Mouse (Mus musculus) liver, embryonic 13.5 days (tissue): ENCODE results near the gene Hpca. TPM values are rescaled to one million over a fixed set of nuclear protein-coding genes. Genes with fewer than 3 reads are reported as not detected.

ENCODE experiments used
- ATAC-seq: fragments of 200-750 bp; cut with Nextera tagmentation; 2 replicates; pipeline ENCODE4 v1.8.0; 2017; ENCODE audit warnings: low read depth, mild to moderate bottlenecking, moderate number of reproducible peaks, moderate library complexity
- DNase-seq: peaks from one replicate; pipeline ENCODE4 v3.0.0; 2022
- H3K27ac ChIP-seq: fragments of 300-500 bp; sonication (generic); 2 replicates; pipeline ENCODE4 v1.5.1; 2015; ENCODE audit warnings: moderate library complexity, mild to moderate bottlenecking, inconsistent platforms
- H3K27me3 ChIP-seq: fragments of 300-500 bp; sonication (generic); 2 replicates; pipeline ENCODE4 v1.6.1; 2015; ENCODE audit warnings: mild to moderate bottlenecking, inconsistent platforms
- H3K36me3 ChIP-seq: fragments of 300-500 bp; sonication (generic); 2 replicates; pipeline ENCODE4 v1.6.1; 2015; ENCODE audit warnings: mild to moderate bottlenecking, inconsistent platforms
- H3K4me1 ChIP-seq: fragments of 300-500 bp; sonication (generic); replicated peaks from 2 replicates; pipeline ENCODE4 v1.6.1; 2015; ENCODE audit warnings: inconsistent platforms
- H3K4me2 ChIP-seq: fragments of 300-500 bp; sonication (generic); 2 replicates; pipeline ENCODE4 v1.6.1; 2015; ENCODE audit warnings: inconsistent platforms, mild to moderate bottlenecking, moderate library complexity
- H3K4me3 ChIP-seq: fragments of 300-500 bp; sonication (generic); replicated peaks from 2 replicates; pipeline ENCODE4 v1.5.1; 2015; ENCODE audit warnings: mild to moderate bottlenecking, inconsistent platforms
- H3K9ac ChIP-seq: fragments of 300-500 bp; sonication (generic); 2 replicates; pipeline ENCODE4 v1.6.1; 2015; ENCODE audit warnings: mild to moderate bottlenecking, inconsistent platforms
- H3K9me3 ChIP-seq: fragments of 300-500 bp; sonication (generic); replicated peaks from 2 replicates; pipeline ENCODE4 v1.6.1; 2016; ENCODE audit warnings: inconsistent platforms
- WGBS: fragments of 180-500 bp; shearing (Covaris S2); methylation state at CpG from one replicate; pipeline ENCODE4 v1.1.7; 2015; ENCODE audit not compliant: insufficient replicate concordance; 5-methylcytosine and 5-hydroxymethylcytosine counted together
- polyA plus RNA-seq: library from polyadenylated mRNA; unstranded; fragments of >200 nt; fragmentation: Nextera tagmentation; extraction: Ambion mirVana; gene quantifications from 2 replicates; pipeline ENCODE4 v1.2.1, GENCODE M21; 2015

The Hpca gene
- polyA plus RNA-seq, 1 experiment from 2014 or later: 0.92 TPM

- DNase-seq: no peak
- H3K4me3 ChIP-seq: no peak overlapping the region
- peak overlapping the region; percentile 48; the same call in 1 of the 2 replicates for H3K4me2 ChIP-seq
- H3K27ac ChIP-seq: no peak overlapping the region
- H3K9me3 ChIP-seq: no peaks in the 10 kb centered on the region
- peaks cover 55% of the 10 kb centered on the region for H3K27me3 ChIP-seq
- peaks cover 31% of the 10 kb centered on the region for H3K4me1 ChIP-seq
- WGBS: 17% methylated on average over 9 of the region's 9 CpGs
- ATAC-seq: no peak
- no peak overlapping the region for H3K9ac ChIP-seq
- no peaks in the 10 kb centered on the region for H3K36me3 ChIP-seq
These were observed 15.8 kb downstream of the Hpca start for GRCm38 (mm10) chr4:129106073-129106472.

- Histone ChIP-seq H3K4me3 (peak within 1 kb of the TSS; percentile 30), H3K27ac (no peak within 1 kb of the TSS), H3K9me3 (no peaks in the 10 kb centered on the region), H3K4me2 (peak within 1 kb of the TSS; percentile 48), H3K4me1 (peaks cover 25% of the 10 kb centered on the region), H3K27me3 (peaks cover 55% of the 10 kb centered on the region), H3K36me3 (no peaks in the 10 kb centered on the region), H3K9ac (0 out of 2 replicates have a peak within 1 kb of the TSS, but pooled peaks have one; percentile 2)
- no peak for DNase-seq
- WGBS: 2% methylated on average over 40 of the region's 40 CpGs
- ATAC-seq: no peak
These were observed 16.5 kb downstream of the Hpca start, which contains the start of gene Tmem54 for GRCm38 (mm10) chr4:129105356-129105755. Gene Tmem54 (plus strand): TSS chr4:129105548.

DNA sequence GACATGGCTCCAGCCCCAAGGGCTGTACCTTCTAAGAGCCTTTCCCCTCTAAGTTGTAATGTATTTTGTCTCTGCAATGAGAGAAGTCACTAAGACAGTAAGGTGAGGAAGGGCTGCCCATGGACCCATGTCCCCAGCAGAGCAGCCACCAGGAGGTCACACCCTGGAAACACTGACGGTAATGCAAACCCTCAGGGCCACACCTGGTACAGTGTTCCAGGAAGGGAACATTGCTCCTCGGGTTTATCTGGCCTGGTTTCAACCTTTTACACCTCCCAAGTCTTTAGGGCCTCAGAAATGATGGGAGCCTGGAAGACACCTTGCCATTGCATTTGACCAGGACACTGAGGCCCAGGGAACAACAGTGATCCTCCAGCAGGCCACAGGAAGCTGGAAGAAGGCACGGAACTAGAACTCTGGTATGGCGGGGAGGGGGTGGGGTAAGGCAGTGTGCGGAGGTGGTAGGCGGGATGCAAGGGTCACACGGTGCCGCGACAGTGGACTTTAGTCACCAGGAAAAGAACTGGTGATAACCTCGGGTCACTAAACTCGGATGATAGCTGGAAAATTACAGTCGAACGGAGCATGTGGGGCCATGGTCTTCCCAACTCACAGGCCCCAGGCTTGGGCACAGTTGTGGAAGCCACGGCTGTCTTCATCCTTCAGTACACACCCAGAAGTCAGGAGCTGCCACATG is 19.6 kb downstream of the Hpca start:
- DNase-seq: no peak

DNA sequence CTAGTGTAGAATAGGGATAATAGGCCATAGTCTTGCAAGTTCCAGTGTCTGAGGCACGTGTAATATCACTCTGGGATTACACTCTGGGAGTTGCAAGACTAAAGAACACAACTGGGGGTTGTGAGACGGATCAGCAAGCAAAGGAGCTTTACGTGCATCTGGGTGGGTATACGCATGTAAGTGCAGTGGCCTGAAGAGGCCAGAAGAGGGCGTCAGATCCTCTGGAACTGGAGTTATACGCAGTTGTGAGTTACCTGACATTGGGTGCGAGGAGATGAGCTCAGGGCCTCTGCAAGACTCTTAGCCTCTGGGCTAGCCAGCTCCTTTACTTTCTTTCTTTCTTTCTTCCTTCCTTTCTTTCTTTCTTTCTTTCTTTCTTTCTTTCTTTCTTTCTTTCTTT is 24.8 kb downstream of the Hpca start:
- Histone ChIP-seq H3K27me3 (peaks cover 21% of the 10 kb centered on the region), H3K9me3 (no peaks in the 10 kb centered on the region), H3K36me3 (no peaks in the 10 kb centered on the region), H3K4me2 (no peak overlapping the region), H3K4me1 (0 out of 2 replicates have a peak, but pooled peaks cover under 1% of the 10 kb centered on the region), H3K9ac (no peak overlapping the region), H3K27ac (no peak overlapping the region), H3K4me3 (no peak overlapping the region)
- 57% methylated on average over 7 of the region's 7 CpGs for WGBS
- ATAC-seq: no peak
- DNase-seq: no peak

More for the DNA sequence above, 19.6 kb downstream of the Hpca start:
- WGBS: 61% methylated on average over 14 of the region's 14 CpGs
- H3K27ac ChIP-seq: no peak overlapping the region
- ATAC-seq: peak; percentile 42
- H3K27me3 ChIP-seq: peaks cover 42% of the 10 kb centered on the region
- H3K9ac ChIP-seq: no peak overlapping the region
- no peaks in the 10 kb centered on the region for H3K36me3 ChIP-seq
- no peak overlapping the region for H3K4me3 ChIP-seq
- peaks cover 22% of the 10 kb centered on the region for H3K4me1 ChIP-seq
- H3K4me2 ChIP-seq: no peak overlapping the region
- H3K9me3 ChIP-seq: no peaks in the 10 kb centered on the region

DNA sequence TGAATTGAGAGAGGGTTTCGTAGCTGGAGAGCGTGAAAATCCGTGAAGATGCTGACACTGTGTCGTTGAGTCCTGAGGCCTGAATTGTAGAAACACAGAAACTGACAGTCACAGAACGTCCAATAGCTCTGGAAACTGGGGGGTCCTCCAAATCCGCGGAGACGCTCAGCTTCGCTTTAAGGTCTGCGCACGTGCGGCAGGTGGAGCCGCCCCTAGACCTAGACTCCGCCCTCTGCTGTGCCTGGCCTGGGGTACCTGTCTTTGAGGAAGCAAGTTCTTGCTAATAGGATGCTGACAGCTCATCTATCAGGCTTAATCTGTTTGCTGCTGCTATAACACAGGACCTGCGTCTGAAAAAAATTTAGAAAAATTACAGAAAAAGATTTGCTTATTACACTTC is 26.6 kb downstream of the Hpca start:
- WGBS: 29% methylated on average over 15 of the region's 15 CpGs
- no peaks in the 10 kb centered on the region for H3K36me3 ChIP-seq
- no peak overlapping the region for H3K27ac ChIP-seq
- ATAC-seq (no peak), DNase-seq (no peak)
- no peak overlapping the region for H3K4me3 ChIP-seq
- H3K9me3 ChIP-seq: no peaks in the 10 kb centered on the region
- peaks cover 21% of the 10 kb centered on the region for H3K27me3 ChIP-seq
- H3K4me2 ChIP-seq: no peak overlapping the region
- no peaks in the 10 kb centered on the region for H3K4me1 ChIP-seq
- no peak overlapping the region for H3K9ac ChIP-seq

- ATAC-seq: no peak
- DNase-seq: no peak
- Histone ChIP-seq H3K9me3 (no peaks in the 10 kb centered on the region), H3K9ac (no peak overlapping the region), H3K4me3 (no peak overlapping the region), H3K27me3 (0 out of 2 replicates have a peak, but pooled peaks cover 2% of the 10 kb centered on the region), H3K36me3 (peaks cover 25% of the 10 kb centered on the region), H3K4me1 (no peaks in the 10 kb centered on the region), H3K4me2 (no peak overlapping the region), H3K27ac (no peak overlapping the region)
- 51% methylated on average over 5 of the region's 5 CpGs for WGBS
These were observed 34.0 kb downstream of the Hpca start for GRCm38 (mm10) chr4:129087850-129088249.

DNA sequence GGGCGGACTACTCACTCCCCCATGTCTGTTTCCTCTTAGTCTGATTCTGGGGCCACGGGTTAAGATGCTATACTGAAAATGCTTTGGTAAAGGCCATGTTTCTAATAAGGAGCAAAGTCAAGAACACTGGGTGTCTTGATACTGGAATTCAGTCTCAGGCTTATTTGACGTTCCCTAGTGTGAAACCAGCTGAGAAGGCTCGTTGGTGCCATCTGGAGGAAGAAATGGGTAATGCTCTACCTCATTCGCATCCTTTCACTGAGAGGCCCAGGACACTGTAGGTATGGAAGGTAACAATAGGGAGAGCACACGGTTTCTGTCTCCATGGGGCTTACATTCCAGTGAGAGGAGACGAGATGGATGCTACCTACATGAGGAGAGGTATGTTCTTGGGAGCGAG is 35.8 kb downstream of the Hpca start:
- WGBS: 24% methylated on average over 8 of the region's 8 CpGs
- H3K9ac ChIP-seq: no peak overlapping the region

GRCm38 (mm10) chr4:129084896-129085295 is 36.9 kb downstream of the Hpca start:
- DNase-seq (no peak), ATAC-seq (no peak)
- H3K4me3 ChIP-seq: no peak overlapping the region
- no peaks in the 10 kb centered on the region for H3K4me1 ChIP-seq
- no peak overlapping the region for H3K4me2 ChIP-seq
- H3K27ac ChIP-seq: no peak overlapping the region
- 0 out of 2 replicates have a peak, but pooled peaks cover 2% of the 10 kb centered on the region for H3K27me3 ChIP-seq
- H3K9me3 ChIP-seq: no peaks in the 10 kb centered on the region
- peaks cover 49% of the 10 kb centered on the region for H3K36me3 ChIP-seq
- WGBS: 90% methylated on average over 9 of the region's 9 CpGs
- no peak overlapping the region for H3K9ac ChIP-seq

More for the DNA sequence above, 35.8 kb downstream of the Hpca start:
- H3K4me2 ChIP-seq: no peak overlapping the region
- H3K9me3 ChIP-seq: no peaks in the 10 kb centered on the region
- no peak for ATAC-seq
- peaks cover 38% of the 10 kb centered on the region for H3K36me3 ChIP-seq
- H3K27ac ChIP-seq: no peak overlapping the region
- no peaks in the 10 kb centered on the region for H3K4me1 ChIP-seq
- no peak overlapping the region for H3K4me3 ChIP-seq
- DNase-seq: peak; percentile 22
- H3K27me3 ChIP-seq: 0 out of 2 replicates have a peak, but pooled peaks cover 2% of the 10 kb centered on the region

- Histone ChIP-seq H3K4me2 (no peak overlapping the region), H3K4me1 (no peaks in the 10 kb centered on the region), H3K36me3 (peaks cover 70% of the 10 kb centered on the region), H3K9me3 (no peaks in the 10 kb centered on the region), H3K4me3 (no peak overlapping the region), H3K27ac (no peak overlapping the region), H3K27me3 (0 out of 2 replicates have a peak, but pooled peaks cover 2% of the 10 kb centered on the region), H3K9ac (no peak overlapping the region)
- WGBS: 43% methylated on average over 10 of the region's 10 CpGs
- DNase-seq (peak; percentile 43), ATAC-seq (peak; percentile 29; the same call in 1 of the 2 replicates)
These were observed 39.3 kb downstream of the Hpca start for GRCm38 (mm10) chr4:129082379-129083115.

- Histone ChIP-seq H3K4me1 (no peaks in the 10 kb centered on the region), H3K36me3 (peaks cover 75% of the 10 kb centered on the region), H3K4me2 (no peak overlapping the region), H3K4me3 (no peak overlapping the region), H3K9me3 (no peaks in the 10 kb centered on the region), H3K9ac (no peak overlapping the region), H3K27me3 (no peaks in the 10 kb centered on the region), H3K27ac (no peak overlapping the region)
- 78% methylated on average over 3 of the region's 3 CpGs for WGBS
- DNase-seq (no peak), ATAC-seq (no peak)
These were observed 39.9 kb downstream of the Hpca start for GRCm38 (mm10) chr4:129081939-129082338.

- WGBS: 74% methylated on average over 6 of the region's 6 CpGs
- DNase-seq (no peak), ATAC-seq (no peak)
- H3K4me2 ChIP-seq: no peak overlapping the region
- H3K4me1 ChIP-seq: no peaks in the 10 kb centered on the region
- H3K9ac ChIP-seq: no peak overlapping the region
- H3K4me3 ChIP-seq: no peak overlapping the region
- no peaks in the 10 kb centered on the region for H3K9me3 ChIP-seq
- no peak overlapping the region for H3K27ac ChIP-seq
- no peaks in the 10 kb centered on the region for H3K27me3 ChIP-seq
- H3K36me3 ChIP-seq: peaks cover 79% of the 10 kb centered on the region
These were observed 40.3 kb downstream of the Hpca start for GRCm38 (mm10) chr4:129081512-129081911.
